Mouse (Mus musculus) C2C12 (cell line): Measurements from ENCODE around the gene Nol4l. TPM values are rescaled to one million over a fixed set of nuclear protein-coding genes. Genes with fewer than 3 reads are reported as not detected.

Experiments used
- H3K27me3 ChIP-seq: one replicate; pipeline ENCODE4 v1.6.1; 2011; ENCODE audit not compliant: control insufficient read depth, insufficient read depth, insufficient read length
- H3K36me3 ChIP-seq: one replicate; pipeline ENCODE4 v1.6.1; 2011; ENCODE audit not compliant: control insufficient read depth, insufficient read depth
- H3K4me3 ChIP-seq: one replicate; pipeline ENCODE4 v1.5.1; 2011; ENCODE audit warnings: mild to moderate bottlenecking, control low read depth; ENCODE audit not compliant: poor library complexity, insufficient read depth, severe bottlenecking
- H3K79me2 ChIP-seq: one replicate; pipeline ENCODE4 v1.6.1; 2011; ENCODE audit not compliant: control insufficient read depth, insufficient read depth
- H3K79me3 ChIP-seq: one replicate; pipeline ENCODE4 v1.6.1; 2011; ENCODE audit warnings: low read depth, control low read depth
- H3ac ChIP-seq: one replicate; pipeline ENCODE3; 2011; ENCODE audit warnings: low read depth; ENCODE audit not compliant: control insufficient read depth, insufficient read length
- CEBPB ChIP-seq: IDR thresholded peaks from one replicate; pipeline ENCODE4 v1.6.1; 2011; ENCODE audit warnings: low read depth, mild to moderate bottlenecking, control low read depth, moderate library complexity
- CTCF ChIP-seq: IDR thresholded peaks from one replicate; pipeline ENCODE4 v1.5.1; 2011; ENCODE audit not compliant: control insufficient read depth, insufficient read depth, insufficient read length
- FOSL1 ChIP-seq: IDR thresholded peaks from one replicate; pipeline ENCODE4 v1.8.0; 2011; ENCODE audit warnings: mild to moderate bottlenecking, low read length; ENCODE audit not compliant: poor library complexity, insufficient read depth, severe bottlenecking
- MAX ChIP-seq: IDR thresholded peaks from one replicate; pipeline ENCODE4 v1.6.1; 2011; ENCODE audit warnings: mild to moderate bottlenecking, control low read depth
- MYOD1 ChIP-seq: IDR thresholded peaks from one replicate; pipeline ENCODE4 v1.6.1; 2011; ENCODE audit warnings: low read depth; ENCODE audit not compliant: control insufficient read depth, insufficient read length
- MYOG ChIP-seq: IDR thresholded peaks from one replicate; pipeline ENCODE4 v1.6.1; 2011; ENCODE audit not compliant: control insufficient read depth, insufficient read length; ENCODE audit errors: extremely low read depth
- USF1 ChIP-seq: IDR thresholded peaks from one replicate; pipeline ENCODE4 v1.6.1; 2011; ENCODE audit warnings: low read depth, mild to moderate bottlenecking, control low read depth, moderate library complexity
- polyA plus RNA-seq: library from polyadenylated mRNA; unstranded; fragments of >200 nt; fragmentation: generic; extraction: Trizol; gene quantifications from one replicate; pipeline ENCODE4 v1.2.1, GENCODE M21; 2012; ENCODE audit warnings: missing spikeins

Gene Nol4l
- polyA plus RNA-seq, 1 experiment, result 0.42 TPM

- Histone ChIP-seq H3K27me3 (no peaks in the 10 kb centered on the region), H3ac (no peak overlapping the region), H3K79me2 (no peaks in the 10 kb centered on the region), H3K4me3 (no peak overlapping the region), H3K36me3 (no peaks in the 10 kb centered on the region), H3K79me3 (no peaks in the 10 kb centered on the region)
- TF ChIP-seq CTCF (no peak), MYOG (no peak), CEBPB (no peak), USF1 (no peak), MYOD1 (no peak), FOSL1 (no peak)
Observed at GRCm38 (mm10) chr2:153568541-153568940, 38.8 kb upstream of the Nol4l start.

- no peak overlapping the region for H3K4me3 ChIP-seq
Observed at GRCm38 (mm10) chr2:153568013-153568412, 38.2 kb upstream of the Nol4l start.

GRCm38 (mm10) chr2:153564343-153564742 is 34.6 kb upstream of the Nol4l start:
- no peak for TF ChIP-seq FOSL1
- TF ChIP-seq MYOD1, result no peak
- TF ChIP-seq USF1, result no peak
- TF ChIP-seq CTCF, result no peak
- TF ChIP-seq MAX, result no peak
- no peak for TF ChIP-seq CEBPB
- TF ChIP-seq MYOG, result no peak
- Histone ChIP-seq H3ac (no peak overlapping the region), H3K36me3 (no peaks in the 10 kb centered on the region)

More at GRCm38 (mm10) chr2:153568013-153568412, 38.2 kb upstream of the Nol4l start:
- Histone ChIP-seq H3ac (no peak overlapping the region), H3K79me3 (no peaks in the 10 kb centered on the region), H3K79me2 (no peaks in the 10 kb centered on the region), H3K36me3 (no peaks in the 10 kb centered on the region), H3K27me3 (no peaks in the 10 kb centered on the region)
- TF ChIP-seq CTCF, result no peak
- no peak for TF ChIP-seq MAX
- TF ChIP-seq FOSL1, result no peak
- no peak for TF ChIP-seq MYOD1
- no peak for TF ChIP-seq MYOG
- TF ChIP-seq CEBPB, result no peak
- no peak for TF ChIP-seq USF1

GRCm38 (mm10) chr2:153561564-153561963 is 31.8 kb upstream of the Nol4l start:
- Histone ChIP-seq H3K36me3 (no peaks in the 10 kb centered on the region), H3K4me3 (no peak overlapping the region), H3K27me3 (no peaks in the 10 kb centered on the region), H3K79me2 (no peaks in the 10 kb centered on the region), H3ac (no peak overlapping the region), H3K79me3 (no peaks in the 10 kb centered on the region)
- TF ChIP-seq MYOG, result no peak
- no peak for TF ChIP-seq CTCF

More at GRCm38 (mm10) chr2:153564343-153564742, 34.6 kb upstream of the Nol4l start:
- no peaks in the 10 kb centered on the region for H3K79me3 ChIP-seq
- H3K27me3 ChIP-seq, result no peaks in the 10 kb centered on the region
- no peak overlapping the region for H3K4me3 ChIP-seq
- no peaks in the 10 kb centered on the region for H3K79me2 ChIP-seq

GRCm38 (mm10) chr2:153560664-153561541 is 31.1 kb upstream of the Nol4l start:
- Histone ChIP-seq H3K27me3 (no peaks in the 10 kb centered on the region), H3K79me3 (no peaks in the 10 kb centered on the region), H3K36me3 (no peaks in the 10 kb centered on the region), H3K4me3 (no peak overlapping the region), H3K79me2 (no peaks in the 10 kb centered on the region), H3ac (no peak overlapping the region)
- TF ChIP-seq USF1 (no peak), FOSL1 (no peak), MAX (no peak), CTCF (no peak), CEBPB (no peak), MYOG (no peak), MYOD1 (no peak)
